Mouse (Mus musculus): Measurements from ENCODE around the gene Hmmr.

Hmmr gene

DNA sequence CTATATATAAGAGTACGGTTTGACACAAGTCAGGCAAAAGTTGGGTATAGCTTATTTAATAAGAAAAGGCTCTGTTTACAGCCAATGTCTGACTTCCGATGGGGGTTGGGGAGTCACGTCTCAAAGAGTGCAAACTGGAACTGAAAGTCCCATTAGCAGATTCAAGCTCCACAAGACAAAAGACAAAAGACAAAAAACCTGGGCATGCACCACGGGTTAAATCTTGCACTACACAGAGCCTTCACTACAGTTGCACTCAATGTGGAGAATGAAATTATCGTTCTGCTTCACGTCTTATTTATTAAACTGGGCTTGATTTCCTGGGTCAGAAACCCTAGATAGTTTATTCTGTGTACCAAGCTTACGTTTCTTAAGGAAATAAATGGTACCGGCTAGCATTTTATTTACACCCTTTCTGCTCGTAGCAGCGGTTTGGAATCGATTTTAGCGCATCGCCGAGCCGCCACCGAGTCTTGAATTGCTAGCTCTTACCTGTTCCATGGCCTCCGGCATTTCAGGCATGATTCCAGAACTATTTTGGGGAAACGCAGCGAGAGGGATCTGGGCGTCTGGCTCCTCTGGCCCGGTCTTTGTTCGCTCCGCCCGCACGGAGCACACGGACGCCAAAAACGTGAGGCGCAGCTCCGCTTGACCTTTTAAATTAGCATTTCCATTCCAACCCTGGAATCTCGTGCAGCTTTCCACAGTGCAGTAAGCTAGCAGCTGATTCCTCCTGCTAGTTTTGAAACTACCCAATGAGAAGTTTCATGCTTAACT is 38.7 kb downstream of the Hmmr start:
- peak; percentile 81 for DNase-seq

DNA sequence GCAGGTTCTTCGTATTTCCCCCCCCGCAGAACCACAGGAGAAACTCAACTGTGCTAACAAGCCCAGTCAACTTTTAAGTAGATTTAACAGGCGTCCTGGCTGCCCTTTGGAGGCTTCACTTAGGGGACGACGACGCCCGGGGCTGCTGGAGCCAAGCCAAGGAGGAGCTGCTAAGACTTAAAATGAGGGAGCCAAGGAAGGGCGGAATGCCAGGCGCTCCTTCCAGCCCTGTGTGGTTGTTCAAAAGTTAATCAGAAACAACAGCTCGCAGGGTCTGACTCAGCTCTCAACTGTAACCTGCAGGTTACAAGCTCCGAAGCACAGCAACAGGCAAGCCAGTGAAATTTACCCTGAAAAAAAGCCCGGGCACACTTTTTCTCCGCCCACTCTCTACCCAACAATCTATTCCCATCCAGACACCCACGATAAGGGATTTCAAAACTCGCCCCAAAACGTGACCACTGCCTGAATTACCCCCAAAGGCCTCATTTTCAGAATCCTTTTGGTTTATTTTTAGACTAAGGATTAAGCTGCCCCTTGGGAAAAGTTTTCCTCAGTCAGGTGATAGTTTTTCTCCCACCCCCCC is 39.8 kb downstream of the Hmmr start:
- DNase-seq: peak; percentile 80

DNA sequence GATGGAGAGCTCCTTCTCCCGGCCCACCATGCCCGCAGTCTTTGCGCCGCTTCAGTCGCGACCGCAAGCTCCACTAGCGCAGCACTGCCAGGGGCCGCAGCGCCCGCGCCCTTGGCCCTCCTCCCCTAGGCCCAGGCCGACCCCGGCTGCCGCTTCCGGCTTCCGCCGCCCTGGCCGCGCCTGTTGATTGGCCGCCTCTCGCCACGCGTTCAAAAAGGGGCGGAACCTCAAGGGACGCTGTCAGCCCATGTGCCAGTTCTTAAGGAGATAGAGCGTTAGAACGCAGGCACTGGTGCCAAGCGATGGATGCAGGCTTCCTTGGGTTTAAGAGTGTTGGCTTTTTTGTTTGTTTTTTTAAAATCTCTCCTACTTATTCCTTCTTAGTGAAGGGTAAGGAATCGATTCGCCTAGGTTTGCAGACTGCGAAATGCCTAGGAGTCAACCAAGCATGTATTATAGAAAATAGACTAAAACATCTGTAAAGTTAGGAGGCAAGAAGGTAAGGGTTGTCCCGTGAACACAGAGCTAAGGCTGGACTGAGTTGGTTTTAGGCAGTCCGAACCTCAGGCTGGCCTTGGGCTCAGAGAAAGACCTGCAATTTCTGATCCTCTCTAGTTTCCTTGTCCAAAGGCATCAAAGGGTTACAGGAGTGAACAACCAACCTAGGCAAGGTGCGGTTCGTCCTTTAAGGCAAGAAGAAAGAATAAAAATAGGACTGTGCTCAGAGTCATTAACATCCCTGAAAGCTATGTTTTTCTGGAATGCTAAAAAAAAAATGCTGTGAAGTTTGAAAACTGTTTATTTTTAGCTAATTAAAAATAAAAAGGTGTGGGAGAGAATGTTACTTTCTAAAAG is 40.5 kb downstream of the Hmmr start:
- peak; percentile 97 for DNase-seq

DNA sequence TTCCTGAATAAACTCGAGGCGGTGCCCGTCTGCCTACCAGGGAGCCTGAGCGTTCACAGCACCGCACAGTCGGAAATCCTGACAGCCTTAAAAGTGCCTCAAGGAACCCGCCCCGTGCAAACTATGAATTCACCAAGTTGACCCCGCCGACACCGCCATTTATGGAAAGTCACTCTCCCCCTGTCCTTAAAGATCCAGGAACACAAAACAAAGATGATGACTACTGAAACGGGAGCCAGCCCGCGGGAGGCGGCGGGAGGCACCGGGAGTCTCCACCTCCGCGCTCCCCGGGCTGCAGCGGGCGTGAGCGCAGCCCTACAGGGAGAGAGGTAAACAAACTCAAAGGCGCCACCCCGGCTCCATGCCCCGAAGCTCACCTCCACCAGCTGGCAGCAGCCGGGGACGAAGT is 41.1 kb downstream of the Hmmr start:
- DNase-seq: peak; percentile 52

DNA sequence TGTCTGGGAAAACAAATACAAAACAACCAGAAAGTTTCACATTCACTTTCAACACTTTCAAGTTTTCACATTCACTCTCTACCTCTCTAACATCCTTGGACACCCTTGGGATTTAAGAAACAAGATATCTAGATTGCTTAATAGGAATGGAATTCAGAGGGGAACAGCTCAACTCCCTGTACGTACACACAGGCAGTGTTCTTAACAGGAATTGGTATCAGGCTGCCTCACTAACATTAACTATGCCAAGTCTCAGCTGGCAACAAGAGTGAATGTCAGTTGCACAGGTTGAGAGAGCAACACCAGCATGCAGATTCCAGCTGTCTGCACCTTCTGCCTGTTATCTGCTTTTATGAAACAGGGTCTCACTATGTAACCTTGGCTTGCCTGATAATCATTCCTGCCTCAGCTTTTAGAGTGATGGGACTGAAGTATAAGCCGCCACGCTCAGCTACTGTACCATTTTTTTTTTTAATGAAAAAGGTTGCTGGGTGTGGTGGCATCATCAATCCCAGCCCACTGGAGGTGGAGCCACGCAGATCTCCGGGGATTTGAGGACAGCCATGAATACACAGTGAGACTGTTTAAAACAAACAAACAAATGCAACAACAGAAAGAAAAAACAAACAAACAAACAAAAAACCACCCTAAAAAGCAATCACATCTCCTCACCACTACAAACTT is 42.6 kb downstream of the Hmmr start:
- DNase-seq: no peak

DNA sequence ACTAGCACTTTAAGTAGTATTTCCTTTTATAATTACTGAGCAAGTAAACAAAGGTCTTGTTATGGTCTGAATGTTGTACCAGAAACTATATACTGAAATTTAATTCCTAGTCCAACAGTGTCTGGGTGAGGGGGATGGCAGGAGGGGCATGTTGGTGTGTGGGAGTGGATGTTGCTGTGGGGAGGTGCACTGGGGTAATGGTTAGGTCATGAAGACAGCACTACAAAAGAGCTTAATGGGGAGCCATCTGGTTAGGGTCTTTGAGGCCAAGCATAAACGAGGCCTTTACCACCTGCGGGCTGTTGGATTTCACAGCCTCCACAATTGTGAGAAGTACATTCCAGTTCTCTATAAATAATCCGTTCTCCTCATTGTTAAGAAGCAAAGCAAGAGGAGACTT is 49.9 kb downstream of the Hmmr start:
- no peak for DNase-seq

DNA sequence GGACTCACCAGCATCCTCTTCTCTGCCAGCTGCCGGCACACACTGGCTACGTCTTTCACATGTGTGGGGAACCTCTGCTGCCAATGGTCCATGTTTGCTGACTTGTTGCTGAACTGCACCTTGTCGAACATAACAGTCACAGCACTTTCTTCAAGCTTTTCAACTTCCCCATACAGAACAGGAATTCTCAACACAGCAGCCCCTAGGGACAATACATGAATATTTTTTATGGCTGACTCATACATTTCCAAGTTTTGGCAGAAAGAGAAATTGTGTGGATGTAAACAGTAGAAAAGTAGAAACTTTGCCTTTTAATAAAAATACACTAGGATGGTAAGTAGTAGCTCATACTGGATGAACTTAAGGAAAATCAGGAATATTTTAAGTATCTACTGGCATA is 50.8 kb downstream of the Hmmr start:
- DNase-seq: no peak

DNA sequence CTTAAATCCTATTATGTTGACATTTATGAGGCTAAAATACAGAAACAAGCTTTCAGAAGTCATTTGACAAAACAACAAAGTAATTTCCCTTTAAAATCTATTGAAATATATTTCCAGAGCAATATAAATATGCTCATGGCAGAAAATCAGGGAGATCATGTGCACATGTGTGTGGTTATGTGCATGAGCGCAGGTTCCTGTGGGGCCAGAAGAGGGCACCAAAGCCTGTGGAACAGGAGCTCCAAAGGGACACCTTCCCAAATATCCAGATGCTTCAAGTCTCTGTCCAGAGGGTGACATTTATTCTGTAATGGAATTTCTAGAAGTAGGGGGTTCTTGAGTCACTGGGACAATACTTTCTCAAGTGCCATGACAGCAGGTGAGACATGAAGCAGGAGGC is 56.1 kb downstream of the Hmmr start:
- peak; percentile 16 for DNase-seq

DNA sequence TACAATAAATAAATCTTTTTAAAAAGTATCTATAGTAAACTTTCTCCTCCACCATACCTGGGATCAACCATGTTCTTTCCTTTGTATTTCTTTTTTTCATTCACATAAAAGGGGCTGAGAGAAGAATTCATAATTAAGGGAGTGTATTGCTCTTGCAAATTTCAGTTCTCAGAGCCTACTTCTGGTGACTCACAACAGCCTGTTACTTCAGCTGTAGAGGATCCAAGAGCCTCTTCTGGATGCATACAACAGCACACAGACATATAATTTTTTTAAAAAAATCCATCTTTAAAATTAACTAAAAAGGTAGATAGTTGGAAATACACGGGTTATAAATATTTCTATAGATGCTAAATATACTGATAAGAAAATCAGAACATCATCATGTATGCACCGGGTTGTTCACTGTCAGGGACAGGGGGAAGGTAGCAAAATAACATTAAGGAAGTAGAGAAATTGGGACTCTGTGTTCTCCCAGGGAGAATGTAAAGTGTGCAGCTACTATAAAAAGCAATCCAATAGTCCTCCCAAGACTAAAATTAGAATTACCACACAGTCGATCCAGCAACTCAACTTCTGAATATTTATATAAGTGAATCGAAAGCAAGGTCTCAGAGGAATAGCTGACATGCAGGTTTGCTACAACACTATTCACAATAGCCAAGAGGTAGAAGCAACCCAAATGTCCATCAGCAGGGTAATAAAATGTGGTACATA is 58.0 kb downstream of the Hmmr start:
- no peak for DNase-seq
